In the genomic region with DNA sequence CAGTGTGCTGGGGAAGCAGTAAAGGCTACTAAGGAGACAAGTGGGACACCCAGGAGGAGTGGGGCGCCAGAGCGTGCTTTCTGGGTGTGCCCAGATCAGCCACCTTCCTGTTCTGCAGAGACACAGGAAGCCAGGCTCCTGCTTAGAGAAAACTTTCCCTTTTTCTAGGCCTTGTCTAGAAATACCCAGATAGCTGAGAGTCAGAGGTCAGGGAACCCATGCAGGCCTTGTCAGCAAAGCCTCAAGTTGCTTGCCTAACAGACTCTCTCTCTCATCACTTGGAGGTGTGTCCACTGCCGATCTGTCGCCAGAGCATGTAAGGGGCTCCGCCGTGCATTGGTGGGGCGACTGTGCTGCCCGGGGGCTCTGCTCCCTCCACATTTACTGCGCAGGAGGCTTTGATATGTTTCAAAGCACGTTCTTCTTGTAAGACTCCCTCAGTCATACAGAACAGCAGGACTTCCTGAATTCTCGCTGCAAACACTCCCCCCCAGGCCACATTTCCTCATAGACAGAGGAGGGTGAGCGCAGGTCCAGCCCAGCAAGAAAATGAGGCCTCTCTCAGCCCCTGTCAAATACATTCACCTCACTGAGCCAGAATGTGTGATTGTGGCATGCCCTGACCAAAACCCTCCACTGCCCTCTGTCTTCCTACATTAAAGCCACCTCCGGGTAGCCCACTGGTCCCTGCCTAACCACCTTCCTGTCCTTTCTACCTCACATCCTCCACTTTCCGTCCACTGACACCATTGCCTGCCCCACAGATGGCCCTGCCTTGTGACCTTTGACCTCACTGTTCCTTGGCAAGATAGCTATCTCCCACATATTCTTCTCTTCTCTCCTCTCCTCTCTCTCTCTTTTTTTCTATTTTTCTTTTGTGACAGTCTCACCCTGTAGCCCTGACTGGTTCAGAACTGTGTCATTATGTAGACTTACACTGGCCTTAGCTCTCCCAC, we compare ENCODE assay signal across 8 mouse cellular contexts. TPM values are rescaled to one million over a fixed set of nuclear protein-coding genes. Genes with fewer than 3 reads are reported as not detected.
DNase-seq lines count a peak whose midpoint lies in the region; ATAC-seq and TF ChIP-seq lines count a peak whose summit lies in the region.

No protein-coding gene starts in this region.

- peaks cover 22% of the 10 kb centered on the region for H3K4me1 ChIP-seq in heart, adult 2 months (ENCODE audit: control insufficient read depth, insufficient read depth, low read length)
- H3K4me1 ChIP-seq in embryonic facial prominence, embryonic 11.5 days (ENCODE audit: control insufficient read depth, insufficient read depth, low read length), result peaks cover 5% of the 10 kb centered on the region
- H3K4me1 ChIP-seq in hindbrain, embryonic 12.5 days, result peaks cover 21% of the 10 kb centered on the region
- 0 out of 2 replicates have a peak, but pooled peaks cover 2% of the 10 kb centered on the region for H3K4me1 ChIP-seq in lung, embryonic 14.5 days (ENCODE audit: insufficient read depth)

- WGBS in heart, adult 2 months, result 33% methylated on average over 14 of the region's 14 CpGs
- WGBS in embryonic facial prominence, embryonic 11.5 days, result 34% methylated on average over 14 of the region's 14 CpGs
- 36% methylated on average over 14 of the region's 14 CpGs for WGBS in hindbrain, embryonic 12.5 days
- WGBS in lung, embryonic 14.5 days, result 40% methylated on average over 14 of the region's 14 CpGs

- ATAC-seq in embryonic facial prominence, embryonic 11.5 days (replicated peaks; ENCODE audit: insufficient number of reproducible peaks, low FRiP score, low TSS enrichment, low read depth), result no peak
- no peak for ATAC-seq in hindbrain, embryonic 12.5 days (ENCODE audit: low FRiP score)
- no peak for ATAC-seq in lung, embryonic 14.5 days (ENCODE audit: insufficient read depth)

- H3K9me3 ChIP-seq in embryonic facial prominence, embryonic 11.5 days (replicated peaks; ENCODE audit: control insufficient read depth, low read length), result no peaks in the 10 kb centered on the region
- no peaks in the 10 kb centered on the region for H3K9me3 ChIP-seq in hindbrain, embryonic 12.5 days (replicated peaks)
- H3K9me3 ChIP-seq in lung, embryonic 14.5 days (ENCODE audit: low read depth, low read length), result no peaks in the 10 kb centered on the region

- peak in 1 of 2 experiments; percentile 58 for DNase-seq in heart, adult 2 months
- no peak for DNase-seq in heart, adult 8-10 months (ENCODE audit: low spot score)
- DNase-seq in embryonic facial prominence, embryonic 11.5 days (ENCODE audit: low spot score), result peak; percentile 21
- no peak for DNase-seq in lung, embryonic 14.5 days
- DNase-seq in retina, postnatal 1 day, result peak; percentile 38
- DNase-seq in gastrocnemius, postnatal 14 days, result no peak
- DNase-seq in urinary bladder, postnatal 25 days (ENCODE audit: low spot score), result no peak

- no peak overlapping the region for H3K4me2 ChIP-seq in embryonic facial prominence, embryonic 11.5 days (ENCODE audit: low read depth, low read length)
- H3K4me2 ChIP-seq in hindbrain, embryonic 12.5 days (replicated peaks), result peak overlapping the region; percentile 9; the same call in 1 of the 2 replicates
- H3K4me2 ChIP-seq in lung, embryonic 14.5 days, result 0 out of 2 replicates have a peak overlapping the region, but pooled peaks have one; percentile 23

- intact Hi-C loops in heart, adult 2 months (cut with DNase I), result loop anchor here (2.0 kb wide), 1 partner anchor 36 kb away; no protein-coding TSS in a partner anchor
- intact Hi-C loops in gastrocnemius, postnatal 14 days (cut with DNase I; ENCODE audit: low total_unique reads), result no loop called here

- H3K27me3 ChIP-seq in heart, adult 2 months (ENCODE audit: control insufficient read depth, insufficient read depth, low read length), result no peaks in the 10 kb centered on the region
- H3K27me3 ChIP-seq in embryonic facial prominence, embryonic 11.5 days (ENCODE audit: control insufficient read depth, insufficient read depth, low read length), result no peaks in the 10 kb centered on the region
- H3K27me3 ChIP-seq in hindbrain, embryonic 12.5 days, result no peaks in the 10 kb centered on the region
- no peaks in the 10 kb centered on the region for H3K27me3 ChIP-seq in lung, embryonic 14.5 days (ENCODE audit: insufficient read depth, low read length)

- H3K4me3 ChIP-seq in heart, adult 2 months, result no peak overlapping the region
- no peak overlapping the region for H3K4me3 ChIP-seq in embryonic facial prominence, embryonic 11.5 days (ENCODE audit: low read depth, low read length)
- H3K4me3 ChIP-seq in hindbrain, embryonic 12.5 days, result 0 out of 2 replicates have a peak overlapping the region, but pooled peaks have one; percentile 1
- H3K4me3 ChIP-seq in lung, embryonic 14.5 days (ENCODE audit: low read depth, low read length), result peak overlapping the region; percentile 8; the same call in 1 of the 2 replicates

- TF ChIP-seq EP300 in heart, adult 2 months (IDR thresholded peaks at IDR 0.05; ENCODE audit: insufficient read depth, low read depth, low read length), result no peak

- no peak for TF ChIP-seq POLR2A in heart, adult 2 months (IDR thresholded peaks at IDR 0.05; ENCODE audit: insufficient read depth, low read depth, low read length)

- H3K9ac ChIP-seq in heart, adult 2 months (ENCODE audit: low read depth, low read length), result peak overlapping the region; percentile 33; the same call in 1 of the 2 replicates
- H3K9ac ChIP-seq in embryonic facial prominence, embryonic 11.5 days (replicated peaks; ENCODE audit: low read length), result peak overlapping the region; percentile 39; the same call in 1 of the 2 replicates
- H3K9ac ChIP-seq in hindbrain, embryonic 12.5 days, result peak overlapping the region; percentile 43
- no peak overlapping the region for H3K9ac ChIP-seq in lung, embryonic 14.5 days

- no peaks in the 10 kb centered on the region for H3K79me2 ChIP-seq in heart, adult 2 months (replicated peaks; ENCODE audit: control insufficient read depth, insufficient read depth, low read length)

- peak; percentile 27 for TF ChIP-seq CTCF in heart, adult 2 months (IDR thresholded peaks at IDR 0.05)
- TF ChIP-seq CTCF in lung, embryonic 14.5 days (IDR thresholded peaks at IDR 0.05; ENCODE audit: low read depth), result no peak

- no peaks in the 10 kb centered on the region for H3K36me3 ChIP-seq in heart, adult 2 months (ENCODE audit: control insufficient read depth, insufficient read depth, low read length)
- H3K36me3 ChIP-seq in embryonic facial prominence, embryonic 11.5 days (replicated peaks; ENCODE audit: control insufficient read depth, insufficient read depth, low read depth, low read length), result no peaks in the 10 kb centered on the region
- H3K36me3 ChIP-seq in hindbrain, embryonic 12.5 days, result no peaks in the 10 kb centered on the region
- H3K36me3 ChIP-seq in lung, embryonic 14.5 days (ENCODE audit: insufficient read depth), result no peaks in the 10 kb centered on the region

- peak overlapping the region; percentile 76 for H3K27ac ChIP-seq in heart, adult 2 months
- peak overlapping the region; percentile 53 for H3K27ac ChIP-seq in embryonic facial prominence, embryonic 11.5 days (replicated peaks; ENCODE audit: low read depth, low read length)
- peak overlapping the region; percentile 66 for H3K27ac ChIP-seq in hindbrain, embryonic 12.5 days
- H3K27ac ChIP-seq in lung, embryonic 14.5 days (ENCODE audit: low read depth), result peak overlapping the region; percentile 46; the same call in 1 of the 2 replicates

RNA-seq across cellular contexts. Expression of a gene that starts 18.3 kb away (rescaled TPM):
- total RNA-seq in heart, adult 2 months (2021), result 10 to 100 TPM; 16.0 to 16.7 TPM
- 22.7 and 29.4 TPM in 2 replicates for polyA plus RNA-seq in heart, adult 2 months (2012; rRNA removed)
- 10 to 100 TPM; 13.7 to 24.0 (median 16.5) TPM for total RNA-seq in heart, adult 8-10 months (2022)
- 29.2 and 31.3 TPM in 2 replicates for polyA plus RNA-seq in embryonic facial prominence, embryonic 11.5 days (2014; fragmentation: Nextera tagmentation; extraction: Ambion mirVana)
- 70.8 and 78.6 TPM in 2 replicates for polyA plus RNA-seq in hindbrain, embryonic 12.5 days (2016; fragmentation: Nextera tagmentation; extraction: Ambion mirVana)
- polyA plus RNA-seq in lung, embryonic 14.5 days (2014; fragmentation: Nextera tagmentation; extraction: Ambion mirVana), result 34.8 and 39.3 TPM in 2 replicates
- total RNA-seq in gastrocnemius, postnatal 14 days (2021), result 1 to 10 TPM; 6.3 to 7.8 TPM

RNA-seq across cellular contexts. Expression of a gene that starts 45.2 kb away (rescaled TPM):
- total RNA-seq in heart, adult 2 months (2021), result 1 to 10 TPM; 8.9 to 9.9 TPM
- 7.8 and 10.1 TPM in 2 replicates for polyA plus RNA-seq in heart, adult 2 months (2012; rRNA removed)
- 10 to 100 TPM in 3 of 4 experiments, 1 to 10 TPM in 1; 9.5 to 11.9 (median 11.1) TPM for total RNA-seq in heart, adult 8-10 months (2022)
- polyA plus RNA-seq in embryonic facial prominence, embryonic 11.5 days (2014; fragmentation: Nextera tagmentation; extraction: Ambion mirVana), result 0.46 and 0.59 TPM in 2 replicates
- 3.7 and 3.8 TPM in 2 replicates for polyA plus RNA-seq in hindbrain, embryonic 12.5 days (2016; fragmentation: Nextera tagmentation; extraction: Ambion mirVana)
- polyA plus RNA-seq in lung, embryonic 14.5 days (2014; fragmentation: Nextera tagmentation; extraction: Ambion mirVana), result 0.88 and 1.1 TPM in 2 replicates
- total RNA-seq in gastrocnemius, postnatal 14 days (2021), result 1 to 10 TPM; 5.7 TPM

Comparison
In these comparisons a context has a peak if more than half of its experiments do, and no peak if none do; other contexts are left out.
1. DNase-seq: peak in embryonic facial prominence, embryonic 11.5 days (single experiment) and retina, postnatal 1 day (single experiment); none in heart, adult 8-10 months (single experiment), lung, embryonic 14.5 days (single experiment), gastrocnemius, postnatal 14 days (single experiment) and urinary bladder, postnatal 25 days (single experiment).
2. H3K4me3 ChIP-seq: peak in hindbrain, embryonic 12.5 days (single experiment) and lung, embryonic 14.5 days (single experiment); none in heart, adult 2 months (single experiment) and embryonic facial prominence, embryonic 11.5 days (single experiment).
3. Peak in every context shown above with its lines, with median percentiles within 50 percentile points of each other: H3K27ac ChIP-seq.